Mouse (Mus musculus) embryo, embryonic 9.5 days (tissue): Measurements from ENCODE around the gene Ecpas.

Source experiments
- DNase-seq: peaks from one replicate; pipeline ENCODE4 v3.0.0-alpha.2; 2017; ENCODE audit errors: extremely low spot score

Gene Ecpas

GRCm38 (mm10) chr4:58912629-58913335, at the start of gene Ecpas:
Ecpas (minus strand) TSS chr4:58912749.
- peak; percentile 88 for DNase-seq

- no peak for DNase-seq
Observed at GRCm38 (mm10) chr4:58961719-58962118, 49.2 kb upstream of the Ecpas start.

- DNase-seq: no peak
Observed at GRCm38 (mm10) chr4:58952630-58953029, 40.1 kb upstream of the Ecpas start.

GRCm38 (mm10) chr4:58948391-58948790, 35.8 kb upstream of the Ecpas start:
- DNase-seq: no peak

GRCm38 (mm10) chr4:58944695-58945094, 32.1 kb upstream of the Ecpas start:
- DNase-seq: no peak

GRCm38 (mm10) chr4:58944206-58944553, 31.6 kb upstream of the Ecpas start:
- DNase-seq: no peak

- DNase-seq: peak; percentile 90
Observed at GRCm38 (mm10) chr4:58943420-58944205, 31.1 kb upstream of the Ecpas start, which contains the start of gene Zkscan16. Zkscan16 (plus strand) TSS chr4:58943628.

- DNase-seq: no peak
Observed at GRCm38 (mm10) chr4:58942942-58943341, 30.4 kb upstream of the Ecpas start.

- no peak for DNase-seq
Observed at GRCm38 (mm10) chr4:58941638-58942037, 29.1 kb upstream of the Ecpas start.

- no peak for DNase-seq
Observed at GRCm38 (mm10) chr4:58935846-58936245, 23.3 kb upstream of the Ecpas start.

- no peak for DNase-seq
Observed at GRCm38 (mm10) chr4:58934746-58935476, 22.4 kb upstream of the Ecpas start.

GRCm38 (mm10) chr4:58934308-58934707, 21.8 kb upstream of the Ecpas start:
- DNase-seq: no peak

- no peak for DNase-seq
Observed at GRCm38 (mm10) chr4:58932541-58932940, 20.0 kb upstream of the Ecpas start.

GRCm38 (mm10) chr4:58927661-58928060, 15.1 kb upstream of the Ecpas start:
- DNase-seq: no peak

GRCm38 (mm10) chr4:58926120-58926519, 13.6 kb upstream of the Ecpas start:
- DNase-seq: no peak

- no peak for DNase-seq
Observed at GRCm38 (mm10) chr4:58925664-58926063, 13.1 kb upstream of the Ecpas start.

- no peak for DNase-seq
Observed at GRCm38 (mm10) chr4:58923933-58924332, 11.4 kb upstream of the Ecpas start.

GRCm38 (mm10) chr4:58915081-58915826, 2.7 kb upstream of the Ecpas start:
- no peak for DNase-seq

- DNase-seq: no peak
Observed at GRCm38 (mm10) chr4:58913336-58914026, 932 bp upstream of the Ecpas start.

- DNase-seq: no peak
Observed at GRCm38 (mm10) chr4:58911831-58912628, 519 bp downstream of the Ecpas start.
